Mouse (Mus musculus): ENCODE measurements around the gene Mrps18c.

Mrps18c gene

GRCm38 (mm10) chr5:100828701-100829100 lies 30.3 kb downstream of the Mrps18c start:
- DNase-seq, result no peak

- DNase-seq, result no peak
Measured at GRCm38 (mm10) chr5:100832680-100833079, 34.3 kb downstream of the Mrps18c start.

GRCm38 (mm10) chr5:100833841-100834240 lies 35.4 kb downstream of the Mrps18c start:
- DNase-seq, result no peak

- DNase-seq, result no peak
Measured at GRCm38 (mm10) chr5:100835862-100836538, 37.6 kb downstream of the Mrps18c start.

GRCm38 (mm10) chr5:100837907-100838306 lies 39.5 kb downstream of the Mrps18c start:
- no peak for DNase-seq

GRCm38 (mm10) chr5:100844485-100844884 lies 46.1 kb downstream of the Mrps18c start:
- no peak for DNase-seq

GRCm38 (mm10) chr5:100845485-100845847 lies 47.0 kb downstream of the Mrps18c start, which contains the start of gene Gpat3:
Gene Gpat3, plus strand, starts transcription at chr5:100845713.
- no peak for DNase-seq

- peak; percentile 75 to 81 for DNase-seq
Measured at GRCm38 (mm10) chr5:100845848-100846598, 47.6 kb downstream of the Mrps18c start.

- DNase-seq, result no peak
Measured at GRCm38 (mm10) chr5:100846599-100846920, 48.1 kb downstream of the Mrps18c start.

GRCm38 (mm10) chr5:100847143-100847542 lies 48.7 kb downstream of the Mrps18c start:
- DNase-seq, result no peak

- DNase-seq, result no peak
Measured at GRCm38 (mm10) chr5:100853963-100854362, 55.5 kb downstream of the Mrps18c start.
